Mouse (Mus musculus) retina, embryonic 14.5 days (tissue): ENCODE measurements around the gene Hrh1.

Experiments used
- DNase-seq: peaks from one replicate; pipeline ENCODE4 v3.0.0-alpha.2; 2015; ENCODE audit warnings: low spot score

The Hrh1 gene

DNA sequence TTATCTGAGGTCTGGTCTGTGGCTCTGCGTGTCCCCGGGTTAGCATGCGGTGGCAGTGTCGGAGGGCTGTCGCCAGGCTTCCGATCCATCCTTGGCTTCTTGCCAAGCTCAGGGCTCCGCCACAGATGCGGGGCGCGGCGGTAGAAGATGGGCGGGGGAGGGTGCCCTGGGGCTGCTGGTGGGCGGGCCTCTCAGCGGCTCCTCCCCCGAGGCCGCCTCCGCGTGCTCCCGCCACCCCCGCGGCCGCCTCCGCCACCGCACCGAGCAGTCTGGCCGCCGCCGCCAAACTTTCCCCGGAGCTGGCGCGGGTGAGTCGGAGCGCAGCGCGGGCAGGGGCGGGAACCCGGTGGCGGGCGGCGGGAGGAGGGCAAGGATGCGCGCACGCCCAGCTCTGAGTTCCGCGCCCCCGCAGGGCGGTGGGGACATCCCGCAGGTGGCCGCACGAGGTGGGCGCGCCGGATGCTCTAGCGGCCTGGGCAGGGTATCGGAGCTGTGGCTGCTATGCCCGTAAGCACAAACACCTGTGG, at the start of gene Hrh1:
TSS of gene Hrh1 (plus strand) at position 246 of the 527 bp plus-strand sequence.
- DNase-seq: peak; percentile 84

GRCm38 (mm10) chr6:114354635-114355034, 43.1 kb upstream of the Hrh1 start:
- no peak for DNase-seq

GRCm38 (mm10) chr6:114358171-114358570, 39.6 kb upstream of the Hrh1 start:
- DNase-seq: no peak

- DNase-seq: no peak
Measured at GRCm38 (mm10) chr6:114362355-114362754, 35.4 kb upstream of the Hrh1 start.

- DNase-seq: no peak
Measured at GRCm38 (mm10) chr6:114363740-114364139, 34.0 kb upstream of the Hrh1 start.

GRCm38 (mm10) chr6:114364734-114365133, 33.0 kb upstream of the Hrh1 start:
- no peak for DNase-seq

DNA sequence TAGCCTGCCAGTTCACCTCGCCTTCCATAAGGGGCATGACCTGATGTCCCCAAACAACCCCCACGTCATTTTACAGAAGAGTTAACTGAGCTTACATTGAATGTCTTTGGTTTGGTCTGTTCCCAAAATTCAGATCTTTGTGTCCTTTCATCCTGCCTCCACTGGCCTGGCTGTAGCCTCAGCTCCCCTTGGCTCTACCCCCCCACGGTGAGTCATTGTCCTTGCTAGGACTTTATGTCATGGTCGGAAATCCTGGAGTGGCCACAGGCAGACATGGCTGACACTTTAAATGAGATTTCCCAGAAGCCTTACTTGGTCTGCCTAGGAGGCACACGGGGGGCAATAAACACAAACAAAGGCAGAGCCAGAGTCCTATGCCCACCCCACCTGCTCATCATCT, 31.5 kb upstream of the Hrh1 start:
- no peak for DNase-seq

- no peak for DNase-seq
Measured at GRCm38 (mm10) chr6:114367681-114368080, 30.1 kb upstream of the Hrh1 start.

DNA sequence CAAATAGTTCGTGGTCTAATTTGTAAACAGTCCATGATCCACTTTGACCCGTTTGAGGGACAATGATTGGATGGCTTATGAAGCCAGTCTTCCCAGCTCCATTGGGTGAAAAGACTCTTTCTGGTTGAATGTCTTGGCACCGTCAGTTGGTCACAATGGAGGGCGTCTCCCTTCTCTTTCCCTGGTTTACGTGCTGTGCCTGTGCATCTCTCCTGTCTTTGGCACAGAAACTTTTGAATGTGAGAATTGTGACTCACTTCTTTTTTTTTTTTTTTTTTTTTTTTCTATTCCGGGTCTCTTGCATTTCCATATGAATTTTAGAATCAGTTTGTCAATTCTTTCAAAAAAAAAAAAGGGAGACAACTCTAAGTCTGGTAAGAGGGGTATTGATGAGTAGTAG, 29.5 kb upstream of the Hrh1 start:
- no peak for DNase-seq

DNA sequence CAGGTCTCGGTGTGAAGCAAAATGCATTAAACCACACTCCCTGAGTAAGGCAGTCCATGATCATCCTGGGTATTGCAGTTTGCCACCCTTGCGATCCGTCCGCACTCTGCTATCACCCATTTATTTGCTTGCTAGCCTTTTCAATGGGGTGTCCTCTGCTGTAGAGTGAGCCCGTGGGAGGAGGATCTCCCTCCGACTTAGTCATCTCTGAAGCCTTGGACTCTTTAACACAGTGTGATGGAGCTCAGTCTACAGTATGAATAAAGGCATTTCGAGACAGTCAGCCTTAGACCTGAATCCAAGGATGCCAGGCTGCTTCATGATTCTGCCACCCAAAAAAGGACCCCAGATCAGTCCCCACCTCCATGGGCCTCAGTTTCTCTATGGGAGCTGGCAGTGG, 25.0 kb upstream of the Hrh1 start:
- DNase-seq: no peak

GRCm38 (mm10) chr6:114380872-114381271, 16.9 kb upstream of the Hrh1 start:
- no peak for DNase-seq

- DNase-seq: no peak
Measured at GRCm38 (mm10) chr6:114387320-114387719, 10.4 kb upstream of the Hrh1 start.

- DNase-seq: no peak
Measured at GRCm38 (mm10) chr6:114387855-114388254, 9.9 kb upstream of the Hrh1 start.

DNA sequence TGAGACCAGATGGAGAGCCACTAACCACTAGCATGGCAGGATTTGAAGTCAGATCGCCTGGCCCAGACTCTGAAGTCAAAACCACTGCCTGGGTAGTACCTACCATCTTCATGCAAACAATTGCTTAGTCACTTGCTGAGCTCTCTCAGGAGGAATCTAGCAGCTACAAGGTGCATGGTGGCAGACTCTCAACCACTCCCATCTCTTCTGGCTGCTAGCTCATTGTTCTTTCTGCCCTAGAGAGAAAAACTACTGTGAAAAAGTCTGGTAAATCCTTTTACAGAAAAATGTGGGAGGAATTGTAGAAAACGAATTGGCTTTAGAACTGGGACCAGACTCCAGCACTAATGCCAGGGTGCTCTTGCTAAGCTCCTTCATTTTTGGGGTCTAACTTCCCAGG, 7.6 kb upstream of the Hrh1 start:
- DNase-seq: no peak

GRCm38 (mm10) chr6:114394982-114395381, 2.8 kb upstream of the Hrh1 start:
- no peak for DNase-seq

GRCm38 (mm10) chr6:114396605-114397004, 1.1 kb upstream of the Hrh1 start:
- DNase-seq: no peak

GRCm38 (mm10) chr6:114397280-114397679, 456 bp upstream of the Hrh1 start:
- DNase-seq: no peak

DNA sequence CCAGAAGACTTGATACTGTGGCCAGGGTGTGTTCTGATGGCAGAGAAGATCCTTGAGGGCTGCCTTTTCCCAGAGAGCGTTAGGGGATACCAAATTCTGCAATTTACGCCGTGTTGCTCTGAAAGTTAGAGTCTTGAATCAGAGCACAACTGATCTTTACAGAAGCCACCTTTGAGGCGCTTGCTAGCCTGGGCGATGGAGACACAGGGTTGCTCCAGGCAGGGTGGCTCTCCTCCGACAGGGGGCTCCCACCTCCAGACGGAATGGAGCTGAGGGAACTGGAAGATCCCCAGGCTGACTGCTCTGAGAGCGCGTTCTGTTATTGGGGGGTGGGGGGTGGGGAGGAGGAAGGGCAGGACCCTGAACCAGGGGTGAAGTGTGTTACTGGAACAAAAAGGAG, 890 bp downstream of the Hrh1 start:
- DNase-seq: peak; percentile 59

- DNase-seq: no peak
Measured at GRCm38 (mm10) chr6:114400387-114400786, 2.7 kb downstream of the Hrh1 start.

GRCm38 (mm10) chr6:114400841-114401240, 3.1 kb downstream of the Hrh1 start:
- no peak for DNase-seq

DNA sequence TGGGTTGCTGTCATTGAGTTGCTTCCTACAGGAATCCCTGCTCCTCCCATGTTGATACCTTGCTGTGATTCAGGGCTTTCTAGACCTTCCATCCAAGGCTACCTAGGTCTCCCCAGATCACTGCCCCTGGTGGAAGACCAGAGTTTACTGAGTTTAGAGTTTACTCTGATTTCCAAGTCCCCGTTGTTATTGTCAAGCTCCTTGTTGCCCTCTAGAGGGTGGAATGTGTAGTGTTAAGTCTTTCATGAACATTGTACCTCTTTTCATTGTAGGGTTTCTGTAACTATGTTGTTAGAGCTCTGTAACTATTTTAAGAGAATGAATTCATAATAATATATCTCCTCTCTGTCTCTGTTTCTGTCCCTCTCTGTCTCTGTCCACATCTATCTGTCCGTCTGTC, 4.4 kb downstream of the Hrh1 start:
- DNase-seq: peak; percentile 34

GRCm38 (mm10) chr6:114403632-114404031, 5.9 kb downstream of the Hrh1 start:
- DNase-seq: no peak

- no peak for DNase-seq
Measured at GRCm38 (mm10) chr6:114404128-114404527, 6.4 kb downstream of the Hrh1 start.

GRCm38 (mm10) chr6:114404774-114405468, 7.2 kb downstream of the Hrh1 start:
- no peak for DNase-seq
